Mouse (Mus musculus) bone marrow, adult 2 months (tissue): ENCODE measurements at regions not wholly inside any gene's neighbourhood (a gene's known extent, or its start where the extent isn't known, plus 50 kb on each side); places are given as distances from the start of the nearest gene placed in this dataset.

ENCODE experiments used
- CTCF ChIP-seq: fragments of 200-500 bp; IDR thresholded peaks from 2 replicates; pipeline ENCODE4 v1.5.1; 2011; ENCODE audit warnings: low read length, control low read depth; ENCODE audit not compliant: control insufficient read depth, insufficient read depth
- POLR2A ChIP-seq: fragments of 200-500 bp; IDR thresholded peaks from 2 replicates; pipeline ENCODE4 v1.6.1; 2011; ENCODE audit warnings: low read depth, mild to moderate bottlenecking, control low read depth, low read length, borderline replicate concordance; ENCODE audit not compliant: control insufficient read depth

GRCm38 (mm10) chr8:10708509-10708908 lies 299.7 kb downstream of the Irs2 start:
- TF ChIP-seq CTCF (no peak), POLR2A (no peak)
